Mouse (Mus musculus): ENCODE data around the gene Psmg1. TPM values are rescaled to one million over a fixed set of nuclear protein-coding genes. Genes with fewer than 3 reads are reported as not detected.
"Not testable (repeated sequence)": the region's sequence is repeated elsewhere in the genome, so short reads cannot be mapped to it uniquely, and the experiment has no call there.

The Psmg1 gene
- polyA plus RNA-seq, 1 experiment from 2014 or later, result 98.2 TPM

DNA sequence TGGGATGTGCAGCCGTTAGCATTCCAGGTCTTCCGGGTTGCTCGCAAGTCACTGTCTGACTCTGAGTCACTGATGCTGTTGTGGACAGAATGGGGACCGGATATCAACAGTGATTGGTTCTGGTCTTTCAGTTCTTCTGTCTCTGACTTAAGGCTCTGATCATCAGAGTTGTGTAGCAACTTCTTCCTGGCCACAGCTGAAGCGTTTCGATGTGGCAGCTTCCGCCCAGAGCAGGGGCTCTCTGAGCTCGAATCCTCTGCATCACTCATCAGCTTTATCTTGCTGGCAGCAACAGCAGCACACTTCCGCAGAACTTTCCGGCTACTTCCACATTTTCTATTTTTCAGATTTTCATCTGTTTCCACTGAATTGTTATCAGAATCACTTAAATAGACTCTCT, 18.4 kb upstream of the Psmg1 start:
- not testable (repeated sequence) for H3K9me3 ChIP-seq (ENCODE audit: control insufficient read depth, low read length); H3K9ac ChIP-seq (ENCODE audit: low read length); ATAC-seq (replicated peaks; ENCODE audit: low FRiP score); H3K4me1 ChIP-seq (replicated peaks; ENCODE audit: control insufficient read depth, insufficient read depth, low read length); H3K27ac ChIP-seq (ENCODE audit: low read depth, low read length); DNase-seq (ENCODE audit: low spot score); H3K4me3 ChIP-seq (ENCODE audit: low read depth, low read length); H3K27me3 ChIP-seq (ENCODE audit: control insufficient read depth, insufficient read depth, low read length); H3K4me2 ChIP-seq (ENCODE audit: low read depth, low read length, severe bottlenecking); H3K36me3 ChIP-seq (ENCODE audit: control insufficient read depth, insufficient read depth, low read length)
- WGBS, result no CpG with 5 or more reads among the region's 10 CpGs

- WGBS, result no CpG with 5 or more reads among the region's 10 CpGs
- not testable (repeated sequence) for H3K27ac ChIP-seq (ENCODE audit: low read depth, low read length); H3K4me3 ChIP-seq (ENCODE audit: low read depth, low read length); H3K4me2 ChIP-seq (ENCODE audit: low read depth, low read length, severe bottlenecking); H3K27me3 ChIP-seq (ENCODE audit: control insufficient read depth, insufficient read depth, low read length); ATAC-seq (replicated peaks; ENCODE audit: low FRiP score); H3K36me3 ChIP-seq (ENCODE audit: control insufficient read depth, insufficient read depth, low read length); H3K9me3 ChIP-seq (ENCODE audit: control insufficient read depth, low read length); DNase-seq (ENCODE audit: low spot score); H3K4me1 ChIP-seq (replicated peaks; ENCODE audit: control insufficient read depth, insufficient read depth, low read length); H3K9ac ChIP-seq (ENCODE audit: low read length)
These were observed 13.5 kb upstream of the Psmg1 start for GRCm38 (mm10) chr16:96004278-96004677.

GRCm38 (mm10) chr16:95999291-95999690, 8.5 kb upstream of the Psmg1 start:
- H3K27me3 ChIP-seq (ENCODE audit: control insufficient read depth, insufficient read depth, low read length), result no peaks in the 10 kb centered on the region
- H3K4me3 ChIP-seq (ENCODE audit: low read depth, low read length), result no peak overlapping the region
- H3K36me3 ChIP-seq (ENCODE audit: control insufficient read depth, insufficient read depth, low read length), result no peaks in the 10 kb centered on the region; the same call in 1 of the 2 replicates
- H3K4me2 ChIP-seq (ENCODE audit: low read depth, low read length, severe bottlenecking), result no peak overlapping the region
- no peak overlapping the region for H3K27ac ChIP-seq (ENCODE audit: low read depth, low read length)
- DNase-seq (ENCODE audit: low spot score) (no peak), ATAC-seq (replicated peaks; ENCODE audit: low FRiP score) (no peak)
- 95% methylated on average over 5 of the region's 5 CpGs for WGBS
- no peaks in the 10 kb centered on the region for H3K9me3 ChIP-seq (ENCODE audit: control insufficient read depth, low read length)
- no peak overlapping the region for H3K9ac ChIP-seq (ENCODE audit: low read length)
- H3K4me1 ChIP-seq (replicated peaks; ENCODE audit: control insufficient read depth, insufficient read depth, low read length), result no peaks in the 10 kb centered on the region

DNA sequence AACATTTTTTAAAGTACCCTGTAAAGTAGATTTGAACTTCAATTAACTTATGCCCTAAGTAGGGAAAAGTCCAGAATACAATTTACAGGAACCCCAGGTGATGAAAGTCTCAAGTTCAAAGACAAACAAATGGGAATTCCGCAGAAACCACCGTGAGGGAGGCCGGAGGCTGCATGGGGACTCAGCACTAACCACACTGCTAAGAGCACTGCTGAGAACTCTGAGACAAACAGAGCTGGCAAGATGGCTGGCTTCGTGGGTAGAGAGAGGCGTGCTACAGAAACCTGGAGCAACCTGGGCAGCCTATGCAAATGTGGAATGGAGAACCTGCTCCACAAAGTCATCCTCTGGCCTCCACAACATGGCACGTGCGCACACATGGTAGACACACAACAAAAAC, 5.4 kb upstream of the Psmg1 start:
- Histone ChIP-seq H3K9me3 (ENCODE audit: control insufficient read depth, low read length) (no peaks in the 10 kb centered on the region), H3K27ac (ENCODE audit: low read depth, low read length) (no peak overlapping the region), H3K36me3 (ENCODE audit: control insufficient read depth, insufficient read depth, low read length) (no peaks in the 10 kb centered on the region; the same call in 1 of the 2 replicates), H3K4me2 (ENCODE audit: low read depth, low read length, severe bottlenecking) (no peak overlapping the region), H3K4me1 (replicated peaks; ENCODE audit: control insufficient read depth, insufficient read depth, low read length) (peaks cover 4% of the 10 kb centered on the region; the same call in 1 of the 2 replicates), H3K9ac (ENCODE audit: low read length) (no peak overlapping the region), H3K27me3 (ENCODE audit: control insufficient read depth, insufficient read depth, low read length) (no peaks in the 10 kb centered on the region), H3K4me3 (ENCODE audit: low read depth, low read length) (no peak overlapping the region)
- WGBS, result 88% methylated on average over 7 of the region's 7 CpGs
- ATAC-seq (replicated peaks; ENCODE audit: low FRiP score), result no peak
- no peak for DNase-seq (ENCODE audit: low spot score)

GRCm38 (mm10) chr16:95994576-95994975, 3.8 kb upstream of the Psmg1 start:
- not testable (repeated sequence) for H3K9ac ChIP-seq (ENCODE audit: low read length); H3K4me1 ChIP-seq (replicated peaks; ENCODE audit: control insufficient read depth, insufficient read depth, low read length); H3K36me3 ChIP-seq (ENCODE audit: control insufficient read depth, insufficient read depth, low read length); H3K9me3 ChIP-seq (ENCODE audit: control insufficient read depth, low read length); H3K4me3 ChIP-seq (ENCODE audit: low read depth, low read length); H3K27me3 ChIP-seq (ENCODE audit: control insufficient read depth, insufficient read depth, low read length); H3K4me2 ChIP-seq (ENCODE audit: low read depth, low read length, severe bottlenecking); H3K27ac ChIP-seq (ENCODE audit: low read depth, low read length); ATAC-seq (replicated peaks; ENCODE audit: low FRiP score); DNase-seq (ENCODE audit: low spot score)
- 85% methylated on average over 4 of the region's 4 CpGs for WGBS

- no peak overlapping the region for H3K4me2 ChIP-seq (ENCODE audit: low read depth, low read length, severe bottlenecking)
- no peaks in the 10 kb centered on the region for H3K27me3 ChIP-seq (ENCODE audit: control insufficient read depth, insufficient read depth, low read length)
- peaks cover 8% of the 10 kb centered on the region; the same call in 1 of the 2 replicates for H3K4me1 ChIP-seq (replicated peaks; ENCODE audit: control insufficient read depth, insufficient read depth, low read length)
- WGBS, result 75% methylated on average over 5 of the region's 5 CpGs
- no peak for ATAC-seq (replicated peaks; ENCODE audit: low FRiP score)
- H3K4me3 ChIP-seq (ENCODE audit: low read depth, low read length), result no peak overlapping the region
- H3K27ac ChIP-seq (ENCODE audit: low read depth, low read length), result no peak overlapping the region
- H3K9ac ChIP-seq (ENCODE audit: low read length), result no peak overlapping the region
- no peaks in the 10 kb centered on the region for H3K9me3 ChIP-seq (ENCODE audit: control insufficient read depth, low read length)
- DNase-seq (ENCODE audit: low spot score), result no peak
- H3K36me3 ChIP-seq (ENCODE audit: control insufficient read depth, insufficient read depth, low read length), result no peaks in the 10 kb centered on the region; the same call in 1 of the 2 replicates
These were observed 1.8 kb upstream of the Psmg1 start for GRCm38 (mm10) chr16:95992596-95992995.

DNA sequence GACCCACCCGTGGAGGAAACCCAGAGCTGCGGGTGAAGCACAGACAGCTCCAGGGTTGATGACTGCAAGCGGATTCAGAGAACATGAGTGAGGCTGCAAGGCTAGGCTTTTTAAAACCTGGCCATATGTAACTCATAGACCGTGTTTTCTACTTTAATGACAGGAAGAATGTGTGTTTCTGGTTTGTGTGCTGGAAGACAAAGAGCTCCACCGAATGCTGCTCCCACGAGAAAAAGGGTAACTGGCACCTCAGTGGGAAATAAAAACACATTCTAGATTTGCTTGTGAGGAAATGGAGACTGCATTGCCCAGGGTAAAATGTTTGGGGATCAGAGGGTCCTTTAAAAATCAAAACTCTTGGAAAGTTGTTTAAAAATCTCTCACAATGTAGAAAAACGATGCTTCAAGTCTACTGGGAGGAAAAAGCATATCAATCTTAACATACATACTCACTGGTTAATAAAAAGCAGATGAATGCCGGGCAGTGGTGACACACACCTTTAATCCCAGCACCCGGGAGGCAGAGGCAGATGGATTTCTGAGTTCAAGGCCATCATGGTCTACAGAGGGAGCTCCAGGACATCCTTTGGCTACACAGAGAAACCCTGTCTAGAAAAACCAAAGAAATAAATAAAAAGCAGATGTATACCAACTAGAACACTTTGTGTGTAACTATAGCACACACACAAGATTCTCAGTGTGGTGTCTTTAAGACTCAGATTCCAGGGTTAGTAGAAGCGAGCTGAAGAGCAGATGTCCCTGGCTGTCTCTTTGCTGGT, 551 bp upstream of the Psmg1 start:
- peak overlapping the region; percentile 80 for H3K4me3 ChIP-seq (ENCODE audit: low read depth, low read length)
- WGBS, result 8% methylated on average over 10 of the region's 10 CpGs
- H3K9ac ChIP-seq (ENCODE audit: low read length), result peak overlapping the region; percentile 78
- H3K27ac ChIP-seq (ENCODE audit: low read depth, low read length), result peak overlapping the region; percentile 42; the same call in 1 of the 2 replicates
- ATAC-seq (replicated peaks; ENCODE audit: low FRiP score) (no peak), DNase-seq (ENCODE audit: low spot score) (no peak)
- H3K36me3 ChIP-seq (ENCODE audit: control insufficient read depth, insufficient read depth, low read length), result no peaks in the 10 kb centered on the region; the same call in 1 of the 2 replicates
- no peaks in the 10 kb centered on the region for H3K27me3 ChIP-seq (ENCODE audit: control insufficient read depth, insufficient read depth, low read length)
- H3K4me2 ChIP-seq (ENCODE audit: low read depth, low read length, severe bottlenecking), result peak overlapping the region; percentile 80
- peaks cover 8% of the 10 kb centered on the region; the same call in 1 of the 2 replicates for H3K4me1 ChIP-seq (replicated peaks; ENCODE audit: control insufficient read depth, insufficient read depth, low read length)
- no peaks in the 10 kb centered on the region for H3K9me3 ChIP-seq (ENCODE audit: control insufficient read depth, low read length)

- H3K9me3 ChIP-seq (ENCODE audit: control insufficient read depth, low read length), result no peaks in the 10 kb centered on the region
- peaks cover 1% of the 10 kb centered on the region; the same call in 1 of the 2 replicates for H3K4me1 ChIP-seq (replicated peaks; ENCODE audit: control insufficient read depth, insufficient read depth, low read length)
- DNase-seq (ENCODE audit: low spot score) (no peak), ATAC-seq (replicated peaks; ENCODE audit: low FRiP score) (no peak)
- peaks cover under 1% of the 10 kb centered on the region; the same call in 1 of the 2 replicates for H3K36me3 ChIP-seq (ENCODE audit: control insufficient read depth, insufficient read depth, low read length)
- 85% methylated on average over 5 of the region's 5 CpGs for WGBS
- no peak overlapping the region for H3K4me3 ChIP-seq (ENCODE audit: low read depth, low read length)
- H3K9ac ChIP-seq (ENCODE audit: low read length), result no peak overlapping the region
- no peak overlapping the region for H3K4me2 ChIP-seq (ENCODE audit: low read depth, low read length, severe bottlenecking)
- no peaks in the 10 kb centered on the region for H3K27me3 ChIP-seq (ENCODE audit: control insufficient read depth, insufficient read depth, low read length)
- H3K27ac ChIP-seq (ENCODE audit: low read depth, low read length), result no peak overlapping the region
These were observed 5.8 kb downstream of the Psmg1 start for GRCm38 (mm10) chr16:95984911-95985310.

GRCm38 (mm10) chr16:95983601-95984000, 7.2 kb downstream of the Psmg1 start:
- ATAC-seq (replicated peaks; ENCODE audit: low FRiP score) (no peak), DNase-seq (ENCODE audit: low spot score) (peak; percentile 64)
- Histone ChIP-seq H3K27me3 (ENCODE audit: control insufficient read depth, insufficient read depth, low read length) (no peaks in the 10 kb centered on the region), H3K4me2 (ENCODE audit: low read depth, low read length, severe bottlenecking) (no peak overlapping the region), H3K27ac (ENCODE audit: low read depth, low read length) (no peak overlapping the region), H3K4me1 (replicated peaks; ENCODE audit: control insufficient read depth, insufficient read depth, low read length) (no peaks in the 10 kb centered on the region), H3K9me3 (ENCODE audit: control insufficient read depth, low read length) (no peaks in the 10 kb centered on the region), H3K4me3 (ENCODE audit: low read depth, low read length) (no peak overlapping the region), H3K9ac (ENCODE audit: low read length) (no peak overlapping the region), H3K36me3 (ENCODE audit: control insufficient read depth, insufficient read depth, low read length) (peaks cover 2% of the 10 kb centered on the region; the same call in 1 of the 2 replicates)
- 84% methylated on average over 7 of the region's 7 CpGs for WGBS
